Mouse (Mus musculus) testis, adult 2 months (tissue): ENCODE measurements around the gene Cfd.

Experiments used
- CTCF ChIP-seq: fragments of 200-500 bp; IDR thresholded peaks from 2 replicates; pipeline ENCODE4 v1.5.1; 2012; ENCODE audit warnings: low read depth, mild to moderate bottlenecking, inconsistent platforms, low read length, moderate library complexity; ENCODE audit not compliant: control insufficient read depth, insufficient read depth, insufficient replicate concordance
- POLR2A ChIP-seq: fragments of 200-500 bp; IDR thresholded peaks from 2 replicates; pipeline ENCODE4 v1.6.1; 2012; ENCODE audit warnings: low read depth, mild to moderate bottlenecking, inconsistent platforms, low read length, moderate library complexity; ENCODE audit not compliant: control insufficient read depth

- no peak for TF ChIP-seq CTCF
- peak; percentile 69 for TF ChIP-seq POLR2A
These were observed 17.8 kb downstream of the Cfd start, which contains the start of gene Med16 for GRCm38 (mm10) chr10:79908167-79909091.
